Mouse (Mus musculus) liver, embryonic 15.5 days (tissue): Measurements from ENCODE around the gene Smarca2. TPM values are rescaled to one million over a fixed set of nuclear protein-coding genes. Genes with fewer than 3 reads are reported as not detected.

Experiments
- ATAC-seq: fragments of 200-750 bp; cut with Nextera tagmentation; 2 replicates; pipeline ENCODE4 v1.8.0; 2017; ENCODE audit warnings: moderate number of reproducible peaks, mild to moderate bottlenecking, moderate library complexity; ENCODE audit not compliant: insufficient read depth
- H3K27ac ChIP-seq: fragments of 300-500 bp; sonication (generic); replicated peaks from 2 replicates; pipeline ENCODE4 v1.5.1; 2015; ENCODE audit warnings: mild to moderate bottlenecking, inconsistent platforms
- H3K27me3 ChIP-seq: fragments of 300-500 bp; sonication (generic); 2 replicates; pipeline ENCODE4 v1.6.1; 2015; ENCODE audit warnings: mild to moderate bottlenecking, inconsistent platforms
- H3K36me3 ChIP-seq: fragments of 300-500 bp; sonication (generic); replicated peaks from 2 replicates; pipeline ENCODE4 v1.6.1; 2015; ENCODE audit warnings: moderate library complexity, mild to moderate bottlenecking, inconsistent platforms
- H3K4me1 ChIP-seq: fragments of 300-500 bp; sonication (generic); replicated peaks from 2 replicates; pipeline ENCODE4 v1.6.1; 2015; ENCODE audit warnings: inconsistent platforms
- H3K4me2 ChIP-seq: fragments of 300-500 bp; sonication (generic); 2 replicates; pipeline ENCODE4 v1.6.1; 2015; ENCODE audit warnings: moderate library complexity, mild to moderate bottlenecking, inconsistent platforms
- H3K4me3 ChIP-seq: fragments of 300-500 bp; sonication (generic); replicated peaks from 2 replicates; pipeline ENCODE4 v1.5.1; 2015; ENCODE audit warnings: mild to moderate bottlenecking, inconsistent platforms
- H3K9ac ChIP-seq: fragments of 300-500 bp; sonication (generic); 2 replicates; pipeline ENCODE4 v1.6.1; 2015; ENCODE audit warnings: moderate library complexity, mild to moderate bottlenecking, inconsistent platforms
- H3K9me3 ChIP-seq: fragments of 300-500 bp; sonication (generic); replicated peaks from 2 replicates; pipeline ENCODE4 v1.6.1; 2016; ENCODE audit warnings: inconsistent platforms
- WGBS: fragments of 180-500 bp; shearing (Covaris S2); methylation state at CpG from one replicate; pipeline ENCODE4 v1.1.7; 2015; ENCODE audit warnings: mixed read lengths; ENCODE audit not compliant: insufficient replicate concordance; 5-methylcytosine and 5-hydroxymethylcytosine counted together
- polyA plus RNA-seq: library from polyadenylated mRNA; unstranded; fragments of >200 nt; fragmentation: Nextera tagmentation; extraction: Ambion mirVana; gene quantifications from 2 replicates; pipeline ENCODE4 v1.2.1, GENCODE M21; 2015

The Smarca2 gene
- polyA plus RNA-seq, 1 experiment from 2014 or later: 3.7 TPM

DNA sequence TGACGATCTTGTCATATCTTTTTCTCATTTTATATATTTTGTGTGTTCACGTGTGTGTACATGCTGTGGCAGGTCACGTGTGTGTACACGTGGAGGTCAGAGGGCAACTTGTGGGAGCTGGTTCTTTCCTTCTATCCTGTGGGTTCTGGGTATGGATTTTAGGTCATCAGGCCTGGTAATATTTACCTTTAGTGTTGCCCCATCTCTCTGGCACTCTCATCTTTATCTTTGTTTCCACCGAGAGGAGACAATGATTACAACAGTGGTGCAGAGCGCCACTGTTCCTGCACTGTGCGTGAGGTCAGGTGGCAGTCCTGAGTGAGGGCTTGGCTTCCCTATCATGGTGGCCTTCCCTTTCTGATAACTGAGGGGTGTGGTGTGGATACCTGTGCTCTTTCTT is 160.6 kb downstream of the Smarca2 start:
- Histone ChIP-seq H3K4me3 (no peak overlapping the region), H3K27ac (no peak overlapping the region), H3K4me1 (no peaks in the 10 kb centered on the region), H3K36me3 (no peaks in the 10 kb centered on the region), H3K9ac (no peak overlapping the region), H3K4me2 (no peak overlapping the region), H3K9me3 (no peaks in the 10 kb centered on the region), H3K27me3 (no peaks in the 10 kb centered on the region)
- 67% methylated on average over 7 of the region's 7 CpGs for WGBS
- ATAC-seq: no peak

DNA sequence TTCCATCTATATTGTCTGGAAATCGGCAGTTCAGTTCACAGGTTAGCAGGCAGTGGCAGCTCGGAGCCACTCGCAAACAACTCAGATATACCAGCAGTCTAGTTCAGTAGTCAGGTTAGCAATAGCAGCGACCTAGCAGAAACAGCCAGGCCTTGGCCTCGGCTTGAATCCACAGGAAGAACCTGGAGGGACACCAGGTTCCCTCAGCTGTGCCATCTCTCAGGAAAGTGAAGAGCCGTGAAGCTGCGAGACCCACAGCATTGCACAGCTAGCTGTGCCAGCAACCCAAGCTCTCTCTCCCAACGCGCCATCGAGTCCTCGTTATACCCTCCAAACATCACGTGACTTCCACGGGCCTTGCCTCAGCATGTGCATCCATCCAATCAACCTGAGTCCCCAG is 162.6 kb downstream of the Smarca2 start:
- Histone ChIP-seq H3K36me3 (no peaks in the 10 kb centered on the region), H3K27ac (no peak overlapping the region), H3K4me3 (no peak overlapping the region), H3K27me3 (no peaks in the 10 kb centered on the region), H3K9ac (no peak overlapping the region), H3K4me1 (no peaks in the 10 kb centered on the region), H3K4me2 (no peak overlapping the region), H3K9me3 (no peaks in the 10 kb centered on the region)
- 78% methylated on average over 13 of the region's 13 CpGs for WGBS
- no peak for ATAC-seq

DNA sequence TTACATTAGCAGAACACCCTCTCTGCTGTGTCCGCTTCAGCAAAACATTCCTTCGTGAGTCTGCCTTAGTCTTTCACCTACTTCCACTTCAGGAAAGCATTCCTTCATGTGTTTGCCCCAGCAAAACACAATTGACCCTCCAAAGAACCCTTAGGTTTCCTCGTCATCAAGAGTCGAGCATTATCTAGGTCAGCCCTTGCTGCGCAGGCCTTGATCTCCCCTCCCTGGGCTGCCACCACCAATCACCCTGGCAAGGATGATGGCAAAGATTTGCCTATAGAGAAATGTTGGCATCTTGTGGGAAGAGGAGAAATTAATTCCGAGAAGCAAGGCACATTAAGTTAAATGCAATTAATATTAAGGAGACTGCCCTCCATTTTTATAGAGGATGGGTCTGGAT is 163.1 kb downstream of the Smarca2 start:
- H3K27me3 ChIP-seq: no peaks in the 10 kb centered on the region
- H3K36me3 ChIP-seq: no peaks in the 10 kb centered on the region
- no peaks in the 10 kb centered on the region for H3K9me3 ChIP-seq
- 75% methylated on average over 6 of the region's 6 CpGs for WGBS
- no peak overlapping the region for H3K27ac ChIP-seq
- no peak overlapping the region for H3K9ac ChIP-seq
- H3K4me2 ChIP-seq: no peak overlapping the region
- no peaks in the 10 kb centered on the region for H3K4me1 ChIP-seq
- no peak overlapping the region for H3K4me3 ChIP-seq
- no peak for ATAC-seq

DNA sequence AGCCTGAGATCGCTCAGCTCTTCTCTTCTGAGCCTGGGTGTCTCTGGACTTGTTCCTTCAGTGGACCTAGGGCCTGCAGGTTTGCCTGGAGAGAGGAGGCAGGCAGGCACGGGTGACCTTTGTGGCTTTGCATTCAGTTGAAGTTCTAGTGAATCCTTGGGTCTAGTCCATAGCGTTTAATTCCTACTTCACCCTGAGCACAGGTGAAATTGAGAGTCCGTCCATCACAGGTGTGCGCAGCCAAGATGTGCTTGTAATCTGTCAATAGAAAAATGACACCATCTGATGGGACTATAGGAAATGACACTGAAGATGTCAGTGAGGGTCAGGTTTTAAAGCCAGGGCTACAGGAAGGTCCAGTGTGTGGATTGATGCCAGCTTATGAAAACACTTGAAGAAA is 164.0 kb downstream of the Smarca2 start:
- no peaks in the 10 kb centered on the region for H3K4me1 ChIP-seq
- H3K36me3 ChIP-seq: no peaks in the 10 kb centered on the region
- no peak overlapping the region for H3K4me3 ChIP-seq
- WGBS: 68% methylated on average over 5 of the region's 5 CpGs
- no peak overlapping the region for H3K4me2 ChIP-seq
- H3K9ac ChIP-seq: no peak overlapping the region
- no peaks in the 10 kb centered on the region for H3K27me3 ChIP-seq
- ATAC-seq: no peak
- H3K9me3 ChIP-seq: no peaks in the 10 kb centered on the region
- H3K27ac ChIP-seq: no peak overlapping the region

DNA sequence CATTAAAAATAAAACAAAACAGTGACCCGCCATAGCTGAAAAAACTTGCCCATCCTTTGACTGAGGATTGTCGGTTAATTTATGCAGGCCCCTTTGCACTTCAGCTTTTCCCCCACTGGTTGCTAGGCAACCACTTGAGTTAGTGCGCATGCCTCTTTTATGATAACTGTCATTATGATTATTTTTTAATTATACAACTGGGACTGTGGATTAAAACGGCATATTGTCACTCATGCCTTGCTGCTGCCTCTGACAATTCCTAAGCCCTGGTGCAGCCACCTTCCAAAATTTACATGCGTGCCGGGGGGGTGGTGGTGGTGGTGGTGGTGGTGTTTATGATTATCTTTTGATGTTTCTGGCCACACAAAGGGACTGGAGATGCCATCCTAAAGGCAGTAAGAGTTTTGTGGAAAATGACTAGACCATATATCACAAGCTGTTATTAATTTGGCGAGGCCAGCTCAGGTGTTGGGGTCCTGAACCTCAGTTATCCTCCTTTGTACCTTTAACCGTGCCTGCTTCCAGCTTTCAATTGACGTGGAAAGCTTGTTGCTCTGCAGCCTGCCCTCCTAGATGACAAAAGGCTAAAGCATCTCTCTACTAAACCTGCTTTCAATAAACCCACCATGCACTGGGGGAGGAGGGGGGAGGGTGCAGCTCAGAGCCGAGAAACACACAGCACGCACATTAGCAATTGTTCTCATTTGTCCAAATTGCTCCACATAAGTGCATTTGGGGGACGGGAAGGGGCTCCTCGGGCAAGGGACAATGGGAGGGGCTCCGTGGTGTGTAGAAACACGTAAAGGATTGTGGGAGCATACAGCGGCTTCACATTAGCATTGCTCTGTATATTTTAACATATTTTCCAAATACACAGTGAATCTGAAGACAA is 165.0 kb downstream of the Smarca2 start:
- Histone ChIP-seq H3K27ac (no peak overlapping the region), H3K27me3 (no peaks in the 10 kb centered on the region), H3K9ac (no peak overlapping the region), H3K36me3 (no peaks in the 10 kb centered on the region), H3K4me3 (no peak overlapping the region), H3K9me3 (no peaks in the 10 kb centered on the region), H3K4me2 (no peak overlapping the region), H3K4me1 (no peaks in the 10 kb centered on the region)
- 67% methylated on average over 16 of the region's 16 CpGs for WGBS
- no peak for ATAC-seq

DNA sequence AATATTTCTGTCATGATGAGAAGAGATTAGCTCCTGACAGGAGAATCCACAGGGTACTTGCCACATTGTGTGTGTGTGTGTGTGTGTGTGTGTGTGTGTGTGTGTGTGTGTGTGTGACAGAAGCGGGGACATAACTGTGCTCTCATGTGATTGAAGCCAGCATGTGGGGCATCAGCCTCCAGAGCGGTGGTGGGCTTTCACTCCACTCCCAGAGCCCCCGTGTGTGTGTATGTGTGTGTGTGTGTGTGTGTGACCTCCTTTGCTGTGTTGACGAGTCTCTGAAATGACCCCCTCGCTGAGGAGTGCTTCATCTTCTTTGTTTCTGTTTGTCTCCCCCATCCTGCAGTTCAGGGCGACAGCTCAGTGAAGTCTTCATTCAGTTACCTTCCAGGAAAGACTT is 165.7 kb downstream of the Smarca2 start:
- Histone ChIP-seq H3K4me2 (no peak overlapping the region), H3K4me1 (no peaks in the 10 kb centered on the region), H3K36me3 (no peaks in the 10 kb centered on the region), H3K9ac (no peak overlapping the region), H3K27ac (no peak overlapping the region), H3K27me3 (no peaks in the 10 kb centered on the region), H3K9me3 (no peaks in the 10 kb centered on the region), H3K4me3 (no peak overlapping the region)
- 71% methylated on average over 6 of the region's 6 CpGs for WGBS
- ATAC-seq: no peak

DNA sequence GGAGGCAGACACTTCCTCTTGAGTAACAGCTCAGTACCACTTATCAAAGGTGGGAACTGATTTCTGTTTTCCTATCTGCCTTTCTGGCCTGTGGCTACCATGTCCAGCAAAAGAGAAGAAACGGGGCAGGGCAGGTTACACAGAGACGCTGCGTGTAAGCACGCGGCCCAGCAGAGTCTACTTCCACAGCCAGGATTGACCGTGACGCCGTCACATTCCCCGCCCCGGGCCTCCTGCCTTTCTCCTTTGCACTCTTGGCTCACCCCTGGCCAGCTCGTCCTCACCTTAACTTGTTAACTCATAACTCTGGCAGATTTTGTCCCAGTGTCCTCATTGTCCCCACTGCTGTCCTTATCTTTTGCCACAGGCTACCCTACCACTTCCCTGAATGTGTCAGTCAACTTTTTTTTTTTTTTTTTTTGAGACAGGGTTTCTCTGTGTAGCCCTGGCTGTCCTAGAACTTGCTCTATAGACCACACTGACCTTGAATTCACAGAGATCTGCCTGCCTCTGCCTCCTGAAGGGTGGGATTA is 167.3 kb downstream of the Smarca2 start:
- H3K27ac ChIP-seq: no peak overlapping the region
- H3K27me3 ChIP-seq: no peaks in the 10 kb centered on the region
- ATAC-seq: no peak
- H3K9ac ChIP-seq: no peak overlapping the region
- 71% methylated on average over 11 of the region's 11 CpGs for WGBS
- H3K4me3 ChIP-seq: no peak overlapping the region
- 0 out of 2 replicates have a peak, but pooled peaks cover 4% of the 10 kb centered on the region for H3K36me3 ChIP-seq
- H3K9me3 ChIP-seq: no peaks in the 10 kb centered on the region
- H3K4me2 ChIP-seq: no peak overlapping the region
- no peaks in the 10 kb centered on the region for H3K4me1 ChIP-seq

DNA sequence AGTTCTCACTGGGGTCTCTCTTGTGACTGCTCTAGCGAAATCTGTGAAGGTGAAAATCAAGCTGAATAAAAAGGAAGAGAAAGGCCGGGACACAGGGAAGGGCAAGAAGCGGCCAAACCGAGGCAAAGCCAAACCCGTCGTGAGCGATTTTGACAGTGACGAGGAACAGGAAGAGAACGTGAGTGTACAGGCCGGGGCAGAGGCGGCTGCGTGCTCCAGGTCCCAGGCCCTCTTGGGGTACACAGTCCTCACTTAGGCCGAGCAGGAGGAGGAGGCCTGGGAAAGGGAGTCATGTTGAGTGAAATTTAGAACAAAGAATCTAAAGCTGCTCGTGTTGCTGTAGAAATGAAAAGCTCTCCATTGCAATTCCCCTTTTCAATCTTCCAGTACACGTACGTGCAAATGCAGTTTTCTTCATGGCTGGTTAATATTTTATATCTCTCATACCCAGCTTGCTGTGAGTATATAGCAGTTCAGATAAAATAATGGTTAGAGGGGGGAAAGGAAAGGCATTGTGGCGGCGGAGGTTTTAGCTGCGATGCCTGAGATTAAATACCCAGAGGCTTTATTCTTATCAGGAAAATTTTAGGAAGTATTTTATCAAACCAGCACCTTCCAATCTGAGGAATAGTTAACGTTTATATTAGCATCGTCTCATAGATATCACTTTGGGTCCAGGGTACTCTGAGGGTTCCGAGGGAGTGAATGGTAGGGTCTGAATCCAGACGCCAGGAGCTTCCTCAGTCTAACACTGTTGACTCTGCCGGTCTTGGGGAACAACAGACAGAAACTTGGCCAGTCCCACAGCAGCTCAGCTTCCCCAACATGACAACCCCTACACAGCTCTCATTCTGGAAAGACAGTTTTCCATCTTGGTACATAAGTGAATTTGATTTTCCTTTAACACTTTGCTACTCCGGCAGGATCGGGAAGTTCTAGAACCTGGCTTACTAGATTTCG is 171.5 kb downstream of the Smarca2 start:
- WGBS: 60% methylated on average over 27 of the region's 27 CpGs
- Histone ChIP-seq H3K36me3 (0 out of 2 replicates have a peak, but pooled peaks cover 4% of the 10 kb centered on the region), H3K4me2 (no peak overlapping the region), H3K4me3 (no peak overlapping the region), H3K9me3 (no peaks in the 10 kb centered on the region), H3K4me1 (no peaks in the 10 kb centered on the region), H3K27me3 (no peaks in the 10 kb centered on the region), H3K27ac (no peak overlapping the region), H3K9ac (no peak overlapping the region)
- no peak for ATAC-seq

DNA sequence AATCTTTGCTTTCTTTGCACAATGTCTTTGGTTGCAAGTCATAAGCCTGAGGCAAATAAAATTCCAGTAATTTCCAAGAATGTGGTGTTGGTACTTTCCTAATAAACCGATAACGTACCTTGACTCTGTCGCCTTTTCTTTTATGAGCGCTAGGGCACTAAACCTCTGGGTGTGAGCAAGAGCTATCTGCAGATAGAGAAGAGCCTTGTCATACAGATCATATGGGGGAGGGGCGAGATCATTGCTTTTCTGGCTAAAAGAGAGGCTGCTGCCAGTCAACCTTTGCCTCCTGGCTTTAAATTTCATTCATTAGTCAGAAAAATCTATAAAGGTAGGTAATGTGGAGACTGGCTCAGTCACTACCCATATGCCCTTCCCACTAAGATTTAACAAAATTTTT is 173.3 kb downstream of the Smarca2 start:
- Histone ChIP-seq H3K9ac (no peak overlapping the region), H3K9me3 (no peaks in the 10 kb centered on the region), H3K27me3 (no peaks in the 10 kb centered on the region), H3K4me1 (no peaks in the 10 kb centered on the region), H3K4me3 (no peak overlapping the region), H3K36me3 (0 out of 2 replicates have a peak, but pooled peaks cover 4% of the 10 kb centered on the region), H3K27ac (no peak overlapping the region), H3K4me2 (no peak overlapping the region)
- ATAC-seq: no peak
- WGBS: 67% methylated on average over 5 of the region's 5 CpGs

DNA sequence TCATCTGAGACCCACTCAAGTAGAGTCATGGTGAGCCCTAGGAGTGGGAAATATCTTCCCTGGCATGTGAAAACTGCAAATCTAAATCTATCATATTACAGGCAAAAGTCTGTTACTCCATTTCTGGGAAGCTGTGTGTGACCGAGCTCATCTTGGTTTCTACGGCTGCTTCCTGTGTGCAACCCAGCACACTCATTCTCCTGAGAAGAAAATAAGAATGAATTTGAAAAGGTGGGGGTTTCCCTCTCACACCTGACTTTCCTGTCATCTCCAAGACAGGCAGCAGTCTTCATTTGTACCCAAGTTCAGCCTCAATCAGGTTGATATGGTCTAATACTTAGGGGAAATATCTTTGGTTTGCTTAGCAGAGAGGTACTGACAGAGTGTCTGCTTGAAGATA is 176.4 kb downstream of the Smarca2 start:
- Histone ChIP-seq H3K27ac (no peak overlapping the region), H3K27me3 (no peaks in the 10 kb centered on the region), H3K9ac (no peak overlapping the region), H3K9me3 (no peaks in the 10 kb centered on the region), H3K4me2 (no peak overlapping the region), H3K4me1 (no peaks in the 10 kb centered on the region), H3K36me3 (no peaks in the 10 kb centered on the region), H3K4me3 (no peak overlapping the region)
- 68% methylated on average over 2 of the region's 2 CpGs for WGBS
- ATAC-seq: no peak

DNA sequence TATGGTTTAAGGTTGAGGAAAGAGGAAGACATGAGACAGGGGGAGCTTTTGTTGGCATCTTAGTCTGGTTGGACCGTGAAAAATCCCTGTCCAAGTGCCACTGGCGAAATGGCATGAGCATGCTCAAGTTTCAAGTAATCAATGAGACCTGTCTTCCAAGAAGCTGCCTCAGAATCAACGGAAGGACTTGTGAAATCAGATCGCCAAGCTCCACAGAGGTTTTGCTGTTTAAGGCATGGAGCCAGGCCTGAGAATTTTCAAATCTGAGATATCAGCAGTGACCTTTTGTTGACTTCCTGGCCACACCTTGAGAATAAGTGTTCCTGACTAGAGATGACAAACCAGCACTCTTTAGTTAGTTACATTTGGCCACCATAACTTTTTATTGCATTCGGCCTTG is 183.6 kb downstream of the Smarca2 start:
- Histone ChIP-seq H3K27ac (no peak overlapping the region), H3K9me3 (no peaks in the 10 kb centered on the region), H3K4me1 (no peaks in the 10 kb centered on the region), H3K27me3 (no peaks in the 10 kb centered on the region), H3K9ac (no peak overlapping the region), H3K36me3 (no peaks in the 10 kb centered on the region), H3K4me2 (no peak overlapping the region), H3K4me3 (no peak overlapping the region)
- WGBS: 70% methylated on average over 5 of the region's 5 CpGs
- ATAC-seq: no peak
